Mouse (Mus musculus) forebrain, embryonic 11.5 days (tissue): ENCODE measurements around the gene Epop. TPM values are rescaled to one million over a fixed set of nuclear protein-coding genes. Genes with fewer than 3 reads are reported as not detected.

Experiments
- ATAC-seq: fragments of 200-750 bp; cut with Nextera tagmentation; replicated peaks from 2 replicates; pipeline ENCODE4 v1.8.0; 2017; ENCODE audit warnings: moderate TSS enrichment; ENCODE audit not compliant: low FRiP score
- DNase-seq: peaks from one replicate; pipeline ENCODE4 v3.0.0-alpha.2; 2017; ENCODE audit warnings: low spot score
- H3K27ac ChIP-seq: fragments of 300-500 bp; sonication (generic); 2 replicates; pipeline ENCODE4 v1.5.1; 2014; ENCODE audit warnings: low read depth, low read length
- H3K27me3 ChIP-seq: fragments of 300-500 bp; sonication (generic); 2 replicates; pipeline ENCODE4 v1.6.1; 2014; ENCODE audit warnings: mild to moderate bottlenecking, low read length, mixed read lengths; ENCODE audit not compliant: control insufficient read depth, insufficient read depth
- H3K36me3 ChIP-seq: fragments of 300-500 bp; sonication (generic); 2 replicates; pipeline ENCODE4 v1.6.1; 2014; ENCODE audit warnings: mild to moderate bottlenecking, low read length, moderate library complexity, mixed read lengths; ENCODE audit not compliant: control insufficient read depth, insufficient read depth
- H3K4me1 ChIP-seq: fragments of 300-500 bp; sonication (generic); replicated peaks from 2 replicates; pipeline ENCODE4 v1.6.1; 2014; ENCODE audit warnings: low read length, mixed read lengths; ENCODE audit not compliant: control insufficient read depth, insufficient read depth
- H3K4me2 ChIP-seq: fragments of 300-500 bp; sonication (generic); 2 replicates; pipeline ENCODE4 v1.6.1; 2014; ENCODE audit warnings: low read depth, mild to moderate bottlenecking, low read length, moderate library complexity, mixed read lengths; ENCODE audit not compliant: severe bottlenecking
- H3K4me3 ChIP-seq: fragments of 300-500 bp; sonication (generic); 2 replicates; pipeline ENCODE4 v1.5.1; 2014; ENCODE audit warnings: low read depth, low read length
- H3K9ac ChIP-seq: fragments of 300-500 bp; sonication (generic); 2 replicates; pipeline ENCODE4 v1.6.1; 2014; ENCODE audit warnings: low read length
- H3K9me3 ChIP-seq: fragments of 300-500 bp; sonication (generic); 2 replicates; pipeline ENCODE4 v1.6.1; 2016; ENCODE audit warnings: low read length, mixed read lengths; ENCODE audit not compliant: control insufficient read depth
- WGBS: fragments of 180-500 bp; shearing (Covaris S2); extraction: QIAGEN DNeasy Blood & Tissue Kit; methylation state at CpG from one replicate; pipeline ENCODE4 v1.1.7; 2014; 5-methylcytosine and 5-hydroxymethylcytosine counted together
- microRNA-seq: library from miRNA; unstranded; fragments of <30 nt; microRNA quantifications from one replicate; pipeline ENCODE4, GENCODE M21; 2016; ENCODE audit not compliant: insufficient number of aligned reads
- polyA plus RNA-seq: library from polyadenylated mRNA; unstranded; fragments of >200 nt; fragmentation: Nextera tagmentation; extraction: Ambion mirVana; gene quantifications from 2 replicates; pipeline ENCODE4 v1.2.1, GENCODE M21; 2014

The Epop gene
- polyA plus RNA-seq, 1 experiment from 2014 or later = 13.8 TPM

GRCm38 (mm10) chr11:97579088-97579857, 50.2 kb downstream of the Epop start:
- WGBS = 10% methylated on average over 10 of the region's 10 CpGs
- no peaks in the 10 kb centered on the region for H3K36me3 ChIP-seq
- no peaks in the 10 kb centered on the region for H3K9me3 ChIP-seq
- peak overlapping the region; percentile 24; the same call in 1 of the 2 replicates for H3K9ac ChIP-seq
- ATAC-seq (no peak), DNase-seq (no peak)
- 0 out of 2 replicates have a peak, but pooled peaks cover 2% of the 10 kb centered on the region for H3K27me3 ChIP-seq
- no peak overlapping the region for H3K27ac ChIP-seq
- H3K4me3 ChIP-seq = no peak overlapping the region
- peak overlapping the region; percentile 22; the same call in 1 of the 2 replicates for H3K4me2 ChIP-seq
- peaks cover 9% of the 10 kb centered on the region for H3K4me1 ChIP-seq

- H3K27me3 ChIP-seq = peaks cover 7% of the 10 kb centered on the region
- peaks cover 18% of the 10 kb centered on the region for H3K4me1 ChIP-seq
- H3K4me3 ChIP-seq = no peak overlapping the region
- DNase-seq (peak; percentile 45), ATAC-seq (no peak)
- H3K4me2 ChIP-seq = no peak overlapping the region
- no peak overlapping the region for H3K9ac ChIP-seq
- whole genome bisulfite sequencing = 53% methylated on average over 2 of the region's 2 CpGs
- H3K27ac ChIP-seq = no peak overlapping the region
- no peaks in the 10 kb centered on the region for H3K9me3 ChIP-seq
- no peaks in the 10 kb centered on the region for H3K36me3 ChIP-seq
Observed at GRCm38 (mm10) chr11:97578286-97578685, 51.2 kb downstream of the Epop start.

Small RNA genes within 50 kb of the gene (microRNA-seq; reads per million reads assigned to microRNA genes)
- gene Gm24158 (not detected), gene Mir6927 (not detected)

Other genes with a start within 250 kb of the Epop start
- gene Arhgap23, start 214.2 kb downstream of the Epop start, polyA plus RNA-seq = 3.2 and 4.8 TPM in 2 replicates
- 0.17 TPM in 1 of 2 replicates, not detected in the other for gene 4933428G20Rik, start 129.4 kb downstream of the Epop start, polyA plus RNA-seq
- 3.2 and 3.7 TPM in 2 replicates for gene Srcin1, start 53.5 kb downstream of the Epop start, polyA plus RNA-seq
- gene Mllt6, start 33.7 kb upstream of the Epop start, polyA plus RNA-seq = 3.4 and 4.9 TPM in 2 replicates
- gene Cisd3, start 56.1 kb upstream of the Epop start, polyA plus RNA-seq = 13.5 and 14.0 TPM in 2 replicates
- gene Pcgf2, start 70.8 kb upstream of the Epop start, polyA plus RNA-seq = 24.2 and 25.9 TPM in 2 replicates
- gene Psmb3, start 73.7 kb upstream of the Epop start, polyA plus RNA-seq = 463 and 510 TPM in 2 replicates
- 1.8 and 1.9 TPM in 2 replicates for gene Pip4k2b, start 115.0 kb upstream of the Epop start, polyA plus RNA-seq
- gene Cwc25, start 136.9 kb upstream of the Epop start, polyA plus RNA-seq = 16.3 and 19.5 TPM in 2 replicates
- gene 1700001P01Rik, start 146.2 kb upstream of the Epop start, polyA plus RNA-seq = 0.44 TPM in 1 of 2 replicates, not detected in the other
- 400 and 454 TPM in 2 replicates for gene Rpl23, start 152.7 kb upstream of the Epop start, polyA plus RNA-seq
- gene Lasp1, start 169.3 kb upstream of the Epop start, polyA plus RNA-seq = 77.6 and 77.8 TPM in 2 replicates
- 13.3 and 17.7 TPM in 2 replicates for gene B230217C12Rik, start 211.1 kb upstream of the Epop start, polyA plus RNA-seq